Mouse (Mus musculus) midbrain, embryonic 14.5 days (tissue): Measurements from ENCODE around the gene Spef1. TPM values are rescaled to one million over a fixed set of nuclear protein-coding genes. Genes with fewer than 3 reads are reported as not detected.

Experiments used
- ATAC-seq: fragments of 200-750 bp; cut with Nextera tagmentation; 2 replicates; pipeline ENCODE4 v1.8.0; 2017; ENCODE audit warnings: moderate number of reproducible peaks, moderate library complexity; ENCODE audit not compliant: low FRiP score, low TSS enrichment
- DNase-seq: peaks from one replicate; pipeline ENCODE4 v3.0.0-alpha.2; 2015
- H3K27ac ChIP-seq: fragments of 300-500 bp; sonication (generic); replicated peaks from 2 replicates; pipeline ENCODE4 v1.5.1; 2014; ENCODE audit warnings: mild to moderate bottlenecking, low read depth, low read length, moderate library complexity
- H3K27me3 ChIP-seq: fragments of 300-500 bp; sonication (generic); 2 replicates; pipeline ENCODE4 v1.6.1; 2014; ENCODE audit warnings: low read length, control low read depth, mixed read lengths; ENCODE audit not compliant: control insufficient read depth, insufficient read depth
- H3K36me3 ChIP-seq: fragments of 300-500 bp; sonication (generic); 2 replicates; pipeline ENCODE4 v1.6.1; 2014; ENCODE audit warnings: low read length, control low read depth; ENCODE audit not compliant: control insufficient read depth, insufficient read depth
- H3K4me1 ChIP-seq: fragments of 300-500 bp; sonication (generic); 2 replicates; pipeline ENCODE4 v1.6.1; 2014; ENCODE audit warnings: mild to moderate bottlenecking, antibody characterized with exemption, low read length, control low read depth; ENCODE audit not compliant: control insufficient read depth, insufficient read depth
- H3K4me2 ChIP-seq: fragments of 300-500 bp; sonication (generic); 2 replicates; pipeline ENCODE4 v1.6.1; 2014; ENCODE audit warnings: mild to moderate bottlenecking, low read length, moderate library complexity
- H3K4me3 ChIP-seq: fragments of 300-500 bp; sonication (generic); replicated peaks from 2 replicates; pipeline ENCODE4 v1.5.1; 2014; ENCODE audit warnings: low read depth, low read length
- H3K9ac ChIP-seq: fragments of 300-500 bp; sonication (generic); replicated peaks from 2 replicates; pipeline ENCODE4 v1.6.1; 2014; ENCODE audit warnings: mild to moderate bottlenecking, low read length, moderate library complexity
- H3K9me3 ChIP-seq: fragments of 300-500 bp; sonication (generic); 2 replicates; pipeline ENCODE4 v1.6.1; 2016; ENCODE audit warnings: low read length, control low read depth, mixed read lengths; ENCODE audit not compliant: control insufficient read depth
- WGBS: fragments of 180-500 bp; shearing (Covaris S2); extraction: QIAGEN DNeasy Blood & Tissue Kit; methylation state at CpG from one replicate; pipeline ENCODE4 v1.1.7; 2014; 5-methylcytosine and 5-hydroxymethylcytosine counted together
- polyA plus RNA-seq: library from polyadenylated mRNA; unstranded; fragments of >200 nt; fragmentation: Nextera tagmentation; extraction: Ambion mirVana; gene quantifications from 2 replicates; pipeline ENCODE4 v1.2.1, GENCODE M21; 2014

Gene Spef1
- polyA plus RNA-seq, 1 experiment from 2014 or later: 14.1 TPM

DNA sequence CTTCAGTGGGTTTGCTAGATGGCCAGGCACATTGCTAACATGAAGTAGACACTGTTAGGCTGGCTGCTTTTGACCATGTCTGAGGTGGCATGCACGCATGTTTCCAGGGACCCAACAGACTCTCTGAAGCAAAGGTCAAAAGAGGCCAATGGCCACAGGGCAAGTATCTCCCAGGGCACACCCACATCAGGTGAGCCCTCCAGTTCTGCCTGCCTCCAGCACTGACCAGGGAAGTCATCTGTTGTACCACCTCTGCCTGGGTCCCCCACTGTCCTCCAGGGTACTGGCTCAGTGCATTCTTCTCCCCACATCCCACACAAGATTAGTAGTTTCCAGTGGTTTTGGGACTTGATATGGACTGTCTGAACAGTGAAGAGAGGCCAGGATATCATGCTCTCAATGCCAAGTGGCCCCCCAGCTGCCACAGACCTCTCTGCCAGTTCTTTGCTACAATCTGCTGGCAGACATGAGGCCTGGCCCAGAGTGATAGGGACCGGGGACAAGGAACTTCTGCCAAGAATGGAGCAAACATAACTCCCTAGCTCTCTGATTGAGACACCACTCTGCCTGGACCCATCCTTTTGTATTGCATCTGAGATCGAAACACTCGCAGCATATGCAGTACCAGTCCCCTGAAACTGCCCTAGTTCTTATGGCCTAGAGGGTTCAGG lies 22.2 kb upstream of the Spef1 start:
- Histone ChIP-seq H3K4me3 (no peak overlapping the region; the same call in 1 of the 2 replicates), H3K27me3 (no peaks in the 10 kb centered on the region), H3K27ac (peak overlapping the region; percentile 91), H3K4me2 (peak overlapping the region; percentile 55), H3K36me3 (0 out of 2 replicates have a peak, but pooled peaks cover 12% of the 10 kb centered on the region), H3K4me1 (peaks cover 7% of the 10 kb centered on the region), H3K9me3 (no peaks in the 10 kb centered on the region), H3K9ac (peak overlapping the region; percentile 54; the same call in 1 of the 2 replicates)
- ATAC-seq (no peak), DNase-seq (no peak)
- WGBS: 77% methylated on average over 4 of the region's 4 CpGs

DNA sequence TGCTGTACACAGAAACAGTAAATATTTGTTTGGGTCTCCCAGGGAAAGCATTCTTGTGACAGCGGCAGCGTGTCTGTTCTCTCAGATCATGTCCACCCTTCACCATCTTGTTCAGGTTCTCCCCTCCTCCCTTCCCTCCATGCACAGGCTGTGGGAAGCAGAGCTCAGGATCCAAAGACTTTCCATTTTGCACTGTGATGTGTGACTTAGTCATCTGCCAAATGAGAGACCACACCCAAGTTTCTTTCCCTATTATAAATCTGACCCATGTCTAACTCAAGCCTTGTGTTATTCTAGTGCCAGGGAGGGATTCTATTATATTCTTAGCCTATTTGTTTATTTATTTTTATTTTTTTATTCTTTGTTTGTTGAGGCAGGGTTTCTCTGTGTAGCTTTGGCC lies 21.3 kb upstream of the Spef1 start:
- no peak for ATAC-seq
- H3K9me3 ChIP-seq: no peaks in the 10 kb centered on the region
- DNase-seq: no peak
- H3K27ac ChIP-seq: no peak overlapping the region
- H3K36me3 ChIP-seq: 0 out of 2 replicates have a peak, but pooled peaks cover 8% of the 10 kb centered on the region
- H3K9ac ChIP-seq: no peak overlapping the region
- no peak overlapping the region for H3K4me3 ChIP-seq
- H3K27me3 ChIP-seq: no peaks in the 10 kb centered on the region
- H3K4me2 ChIP-seq: no peak overlapping the region
- H3K4me1 ChIP-seq: peaks cover 7% of the 10 kb centered on the region
- 89% methylated on average over 2 of the region's 2 CpGs for WGBS

DNA sequence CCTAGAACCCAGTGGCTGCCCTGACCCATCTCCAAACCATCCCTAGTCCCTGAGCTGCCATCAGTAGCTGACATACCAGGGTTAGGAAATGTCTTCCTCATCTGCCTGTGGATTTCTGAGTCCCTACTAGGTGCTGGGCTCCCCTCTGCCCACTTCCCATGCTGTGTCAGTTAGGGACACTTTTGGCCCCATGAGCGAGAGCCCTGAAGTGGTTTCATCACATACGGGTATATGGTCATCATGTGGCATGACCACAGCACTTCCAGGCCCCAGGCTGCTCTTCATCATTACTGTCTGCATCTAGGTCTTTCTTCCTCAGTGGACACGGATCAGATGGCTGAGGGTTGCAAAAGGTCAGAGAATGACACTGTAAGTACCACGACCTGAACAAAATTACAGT lies 19.7 kb upstream of the Spef1 start, which contains the start of gene Ap5s1:
Gene Ap5s1 (plus strand): TSS at position 301 of the 400 bp plus-strand sequence.
- peaks cover 7% of the 10 kb centered on the region for H3K4me1 ChIP-seq
- H3K4me2 ChIP-seq: no peak within 1 kb of the TSS
- H3K4me3 ChIP-seq: no peak within 1 kb of the TSS
- no peak for ATAC-seq
- no peak for DNase-seq
- no peaks in the 10 kb centered on the region for H3K36me3 ChIP-seq
- no peaks in the 10 kb centered on the region for H3K27me3 ChIP-seq
- no peaks in the 10 kb centered on the region for H3K9me3 ChIP-seq
- H3K27ac ChIP-seq: no peak within 1 kb of the TSS
- H3K9ac ChIP-seq: no peak within 1 kb of the TSS
- 84% methylated on average over 4 of the region's 4 CpGs for WGBS

DNA sequence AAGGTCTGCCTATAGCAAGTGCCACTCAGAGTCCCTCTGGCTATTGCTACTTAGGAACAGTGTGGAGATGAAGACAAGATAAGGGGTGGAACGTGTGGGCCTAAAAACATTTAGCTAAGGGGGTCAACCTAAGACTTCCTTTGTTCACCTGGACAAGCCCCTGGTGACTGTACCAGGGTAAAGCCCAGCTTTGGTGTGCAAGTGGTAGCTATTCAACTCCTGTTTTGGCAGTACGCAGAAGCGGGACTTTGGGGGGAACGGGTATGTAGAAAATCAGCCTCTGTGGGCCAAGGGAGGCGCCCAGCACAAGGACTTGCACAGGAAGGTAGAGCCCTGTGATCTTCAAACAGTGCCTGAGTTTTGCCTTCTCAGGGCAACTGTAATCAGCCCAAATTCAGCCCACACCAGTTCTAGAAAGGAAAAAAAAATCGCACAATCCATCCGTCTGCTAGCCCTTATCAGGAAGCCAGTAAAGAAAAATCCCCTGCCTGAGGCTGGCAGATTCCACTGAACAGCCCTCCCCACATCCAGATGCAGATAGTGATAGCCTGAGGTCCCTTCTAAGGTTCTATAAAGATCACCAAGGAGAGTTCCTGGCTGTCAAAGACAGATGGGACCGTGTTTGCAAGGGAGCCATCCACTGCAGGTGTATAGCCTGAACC lies 18.6 kb upstream of the Spef1 start:
- Histone ChIP-seq H3K4me3 (no peak overlapping the region), H3K9me3 (no peaks in the 10 kb centered on the region), H3K4me1 (no peaks in the 10 kb centered on the region), H3K27me3 (no peaks in the 10 kb centered on the region), H3K36me3 (no peaks in the 10 kb centered on the region), H3K9ac (no peak overlapping the region), H3K4me2 (no peak overlapping the region), H3K27ac (no peak overlapping the region)
- WGBS: 91% methylated on average over 8 of the region's 8 CpGs
- no peak for ATAC-seq
- no peak for DNase-seq

DNA sequence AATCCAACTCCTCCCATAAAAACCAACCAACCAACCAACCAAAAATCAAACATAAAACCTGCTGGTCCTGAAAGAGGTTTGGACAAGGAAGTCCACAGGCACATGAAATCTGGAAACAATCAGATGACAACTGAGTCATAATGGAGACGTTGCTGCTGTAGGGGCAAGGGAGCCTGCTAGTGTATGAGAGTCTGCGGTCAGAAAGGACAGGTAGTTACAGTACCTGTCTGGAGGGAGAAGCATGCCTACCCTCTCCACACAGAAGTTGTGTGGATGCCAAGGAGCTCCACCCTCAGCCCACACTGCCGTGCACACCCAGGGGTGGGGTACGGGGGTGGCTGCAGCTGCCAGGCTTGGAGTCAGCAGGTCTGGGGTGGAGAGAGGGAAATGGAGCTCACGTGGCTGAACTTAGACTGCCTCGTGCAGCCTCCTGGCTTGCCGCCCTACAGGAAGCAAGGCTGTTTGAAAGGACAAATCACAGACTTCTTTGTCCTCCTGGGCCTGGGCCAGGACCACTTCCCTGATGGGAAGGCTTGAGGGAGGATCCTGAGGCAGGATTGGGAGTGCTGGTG lies 17.4 kb upstream of the Spef1 start:
- ATAC-seq: no peak
- Histone ChIP-seq H3K9ac (no peak overlapping the region), H3K4me1 (no peaks in the 10 kb centered on the region), H3K36me3 (no peaks in the 10 kb centered on the region), H3K27me3 (no peaks in the 10 kb centered on the region), H3K9me3 (no peaks in the 10 kb centered on the region), H3K4me3 (no peak overlapping the region), H3K27ac (no peak overlapping the region), H3K4me2 (no peak overlapping the region)
- DNase-seq: peak; percentile 39
- 64% methylated on average over 7 of the region's 7 CpGs for WGBS

DNA sequence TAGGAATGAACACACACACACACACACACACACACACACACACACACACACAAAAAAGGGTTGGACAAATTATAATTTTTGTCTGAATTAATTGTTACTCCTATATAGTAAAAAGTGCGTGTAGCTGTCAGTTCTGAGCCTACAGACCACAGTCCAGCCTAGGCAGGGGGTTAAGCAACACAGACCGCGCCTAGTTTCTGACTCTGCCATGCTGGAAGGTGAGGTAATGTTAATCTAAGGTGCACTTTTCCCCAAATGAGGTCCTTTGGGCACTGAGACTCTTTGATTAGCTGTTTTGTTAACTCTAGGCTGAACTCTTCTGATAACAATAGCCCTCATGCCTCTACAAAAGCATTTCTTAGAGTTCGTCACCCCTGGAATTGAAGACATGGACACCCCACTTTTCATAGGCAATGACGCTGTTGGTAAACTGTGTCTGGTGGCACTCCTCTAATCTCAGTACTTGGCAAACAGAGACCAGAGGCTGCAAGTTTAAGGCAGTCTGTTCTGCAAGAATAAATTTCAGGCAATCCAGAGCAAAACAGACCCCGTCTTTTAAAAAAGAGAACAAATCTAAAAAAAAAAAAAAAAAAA lies 16.8 kb upstream of the Spef1 start:
- 93% methylated on average over 6 of the region's 6 CpGs for WGBS
- ATAC-seq: no peak
- no peaks in the 10 kb centered on the region for H3K27me3 ChIP-seq
- no peak overlapping the region for H3K9ac ChIP-seq
- no peak overlapping the region for H3K4me2 ChIP-seq
- H3K4me3 ChIP-seq: no peak overlapping the region
- no peaks in the 10 kb centered on the region for H3K9me3 ChIP-seq
- no peaks in the 10 kb centered on the region for H3K4me1 ChIP-seq
- DNase-seq: no peak
- H3K36me3 ChIP-seq: no peaks in the 10 kb centered on the region
- H3K27ac ChIP-seq: no peak overlapping the region

DNA sequence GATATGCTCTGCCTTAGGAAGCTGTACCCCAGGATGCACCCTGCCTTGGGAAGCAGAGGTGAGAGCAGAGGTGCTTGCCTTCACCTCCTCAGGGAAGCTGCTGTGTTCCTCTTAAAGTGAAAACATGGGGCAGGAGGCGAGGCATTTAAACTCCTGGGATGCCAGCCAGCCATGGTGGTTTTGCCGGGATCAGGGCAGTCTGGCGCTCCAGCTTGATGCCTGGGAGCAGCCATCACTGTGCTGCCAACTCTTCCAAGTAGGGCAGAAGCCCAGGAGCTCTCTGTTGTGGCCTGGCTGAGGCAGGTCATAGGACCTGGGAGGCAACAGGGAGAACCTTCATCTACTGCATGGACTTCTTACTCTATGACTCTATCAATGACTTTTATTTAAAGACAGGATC lies 14.2 kb upstream of the Spef1 start:
- no peak overlapping the region for H3K4me2 ChIP-seq
- H3K27me3 ChIP-seq: no peaks in the 10 kb centered on the region
- H3K4me3 ChIP-seq: no peak overlapping the region
- DNase-seq: no peak
- ATAC-seq: no peak
- WGBS: 92% methylated on average over 3 of the region's 3 CpGs
- H3K36me3 ChIP-seq: no peaks in the 10 kb centered on the region
- no peaks in the 10 kb centered on the region for H3K4me1 ChIP-seq
- no peak overlapping the region for H3K27ac ChIP-seq
- no peak overlapping the region for H3K9ac ChIP-seq
- no peaks in the 10 kb centered on the region for H3K9me3 ChIP-seq

DNA sequence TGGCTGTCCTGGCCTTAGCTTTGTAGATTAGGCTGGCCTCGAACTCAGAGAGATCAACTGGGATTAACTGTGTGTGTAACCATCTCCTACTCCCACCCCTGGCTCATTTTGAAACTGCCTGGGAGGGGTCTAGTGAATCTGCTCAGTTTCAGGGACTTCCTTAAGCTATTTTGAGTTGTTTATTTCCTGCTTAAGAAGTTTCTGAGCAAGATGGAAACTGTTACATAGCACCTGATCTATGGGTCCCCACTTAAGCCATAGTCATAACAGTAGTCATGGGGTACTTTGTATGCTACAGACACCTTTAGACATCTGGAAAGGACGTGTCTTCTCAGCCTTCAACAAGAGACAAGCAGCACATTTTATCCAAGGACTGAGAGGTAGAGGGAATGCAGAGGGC lies 13.6 kb upstream of the Spef1 start:
- H3K9ac ChIP-seq: no peak overlapping the region
- no peaks in the 10 kb centered on the region for H3K9me3 ChIP-seq
- 91% methylated on average over 2 of the region's 2 CpGs for WGBS
- H3K4me1 ChIP-seq: no peaks in the 10 kb centered on the region
- no peaks in the 10 kb centered on the region for H3K27me3 ChIP-seq
- no peak overlapping the region for H3K4me3 ChIP-seq
- no peaks in the 10 kb centered on the region for H3K36me3 ChIP-seq
- DNase-seq: no peak
- ATAC-seq: no peak
- H3K27ac ChIP-seq: no peak overlapping the region
- no peak overlapping the region for H3K4me2 ChIP-seq
